Mouse (Mus musculus) hindbrain, embryonic 15.5 days (tissue): ENCODE results near the gene Cd320. TPM values are rescaled to one million over a fixed set of nuclear protein-coding genes. Genes with fewer than 3 reads are reported as not detected.
"Not testable (repeated sequence)": the region's sequence is repeated elsewhere in the genome, so short reads cannot be mapped to it uniquely, and the experiment has no call there.

Experiments used
- ATAC-seq: fragments of 200-750 bp; cut with Nextera tagmentation; 2 replicates; pipeline ENCODE4 v1.8.0; 2017; ENCODE audit warnings: low read depth, moderate number of reproducible peaks, moderate TSS enrichment; ENCODE audit not compliant: low FRiP score
- H3K27ac ChIP-seq: fragments of 300-500 bp; sonication (generic); replicated peaks from 2 replicates; pipeline ENCODE4 v1.5.1; 2015; ENCODE audit warnings: mild to moderate bottlenecking, inconsistent platforms
- H3K27me3 ChIP-seq: fragments of 300-500 bp; sonication (generic); 2 replicates; pipeline ENCODE4 v1.6.1; 2015; ENCODE audit warnings: control low read depth, inconsistent platforms
- H3K36me3 ChIP-seq: fragments of 300-500 bp; sonication (generic); 2 replicates; pipeline ENCODE4 v1.6.1; 2015; ENCODE audit warnings: control low read depth, inconsistent platforms
- H3K4me1 ChIP-seq: fragments of 300-500 bp; sonication (generic); replicated peaks from 2 replicates; pipeline ENCODE4 v1.6.1; 2015; ENCODE audit warnings: control low read depth, inconsistent platforms
- H3K4me2 ChIP-seq: fragments of 300-500 bp; sonication (generic); 2 replicates; pipeline ENCODE4 v1.6.1; 2015; ENCODE audit warnings: moderate library complexity, mild to moderate bottlenecking, inconsistent platforms
- H3K4me3 ChIP-seq: fragments of 300-500 bp; sonication (generic); 2 replicates; pipeline ENCODE4 v1.5.1; 2015; ENCODE audit warnings: mild to moderate bottlenecking, inconsistent platforms
- H3K9ac ChIP-seq: fragments of 300-500 bp; sonication (generic); 2 replicates; pipeline ENCODE4 v1.6.1; 2015; ENCODE audit warnings: inconsistent platforms
- H3K9me3 ChIP-seq: fragments of 300-500 bp; sonication (generic); 2 replicates; pipeline ENCODE4 v1.6.1; 2016; ENCODE audit warnings: control low read depth, inconsistent platforms
- WGBS: fragments of 180-500 bp; shearing (Covaris S2); methylation state at CpG from one replicate; pipeline ENCODE4 v1.1.7; 2015; 5-methylcytosine and 5-hydroxymethylcytosine counted together
- polyA plus RNA-seq: library from polyadenylated mRNA; unstranded; fragments of >200 nt; fragmentation: Nextera tagmentation; extraction: Ambion mirVana; gene quantifications from 2 replicates; pipeline ENCODE4 v1.2.1, GENCODE M21; 2015

The Cd320 gene
- polyA plus RNA-seq, 1 experiment from 2014 or later: 54.7 TPM

DNA sequence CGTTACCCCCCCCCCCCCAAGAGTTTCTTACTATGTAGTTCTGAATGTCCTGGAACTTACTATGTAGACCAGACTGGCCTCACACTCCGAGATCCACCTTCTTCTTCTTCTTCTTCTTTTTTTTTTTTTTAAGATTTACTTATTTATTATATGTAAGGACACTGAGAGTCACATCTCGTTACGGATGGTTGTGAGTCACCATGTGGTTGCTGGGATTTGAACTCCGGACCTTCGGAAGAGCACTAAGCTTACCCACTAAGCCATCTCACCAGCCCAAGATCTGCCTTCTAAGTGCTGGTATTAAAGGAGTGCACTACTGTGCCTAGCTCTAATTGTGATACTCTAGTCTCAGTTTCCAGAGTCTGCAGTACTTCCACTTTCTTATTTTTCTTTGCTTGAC, 27.5 kb upstream of the Cd320 start:
- no peak overlapping the region for H3K27ac ChIP-seq
- H3K4me3 ChIP-seq: no peak overlapping the region
- no peaks in the 10 kb centered on the region for H3K27me3 ChIP-seq
- ATAC-seq: no peak
- peaks cover 12% of the 10 kb centered on the region for H3K36me3 ChIP-seq
- no peak overlapping the region for H3K4me2 ChIP-seq
- 95% methylated on average over 5 of the region's 6 CpGs for WGBS
- no peak overlapping the region for H3K9ac ChIP-seq
- peaks cover 29% of the 10 kb centered on the region for H3K4me1 ChIP-seq
- no peaks in the 10 kb centered on the region for H3K9me3 ChIP-seq

DNA sequence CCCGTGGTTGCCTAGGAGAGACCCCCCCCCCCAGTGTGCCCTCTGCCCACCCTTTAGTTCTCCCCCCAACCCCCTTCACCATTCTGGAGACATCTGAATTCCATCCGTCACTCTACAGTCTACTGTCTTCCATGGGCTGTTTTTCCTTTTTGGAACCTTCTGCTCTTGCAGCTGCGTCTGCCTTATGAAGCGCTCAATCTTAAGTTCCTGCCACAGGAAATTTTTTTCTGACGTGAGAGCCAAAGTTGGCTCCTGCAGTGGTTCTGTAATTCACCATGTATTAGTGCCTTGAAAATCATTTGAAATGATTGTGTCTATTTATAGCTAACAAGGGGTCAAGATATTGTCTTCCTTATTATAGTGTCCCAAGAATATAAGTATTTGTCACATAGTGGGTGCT, 26.3 kb upstream of the Cd320 start:
- Histone ChIP-seq H3K36me3 (peaks cover 25% of the 10 kb centered on the region), H3K27me3 (no peaks in the 10 kb centered on the region), H3K27ac (peak overlapping the region; percentile 81; the same call in 1 of the 2 replicates), H3K4me1 (peaks cover 28% of the 10 kb centered on the region), H3K9me3 (no peaks in the 10 kb centered on the region), H3K4me3 (peak overlapping the region; percentile 41), H3K4me2 (peak overlapping the region; percentile 89), H3K9ac (no peak overlapping the region)
- WGBS: 58% methylated on average over 5 of the region's 5 CpGs
- no peak for ATAC-seq

DNA sequence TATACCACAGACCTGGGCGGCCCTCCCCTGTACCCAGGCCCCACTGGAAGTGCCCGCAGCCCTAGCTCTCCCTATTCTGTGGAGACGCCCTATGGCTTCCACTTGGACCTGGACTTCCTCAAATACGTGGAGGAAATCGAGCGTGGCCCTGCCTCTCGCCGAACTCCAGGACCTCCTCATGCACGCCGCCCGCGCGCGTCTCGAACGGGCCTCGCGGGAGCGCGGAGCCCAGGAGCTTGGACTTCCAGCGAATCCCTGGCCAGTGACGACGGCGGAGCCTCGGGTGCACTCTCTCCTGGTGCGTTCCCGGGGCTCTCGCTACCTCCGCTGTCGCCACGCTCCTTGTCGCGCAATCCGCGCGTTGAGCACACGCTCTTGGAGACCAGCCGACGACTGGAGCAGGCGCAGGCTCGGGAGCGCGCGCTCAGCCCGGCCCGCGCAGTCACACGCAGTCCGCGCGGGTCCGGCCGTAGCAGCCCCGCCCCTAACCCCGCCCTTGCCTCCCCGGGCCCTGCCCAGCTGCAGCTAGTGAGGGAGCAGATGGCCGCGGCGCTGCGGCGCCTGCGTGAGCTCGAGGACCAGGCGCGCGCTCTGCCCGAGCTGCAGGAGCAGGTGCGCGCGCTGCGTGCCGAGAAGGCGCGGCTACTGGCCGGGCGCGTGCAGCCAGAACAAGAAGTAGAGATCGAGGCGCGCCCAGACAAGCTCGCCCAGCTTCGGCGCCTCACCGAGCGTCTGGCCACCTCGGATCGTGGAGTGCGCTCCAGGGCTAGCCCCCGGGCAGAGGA, 25.5 kb upstream of the Cd320 start:
- ATAC-seq: peak; percentile 96
- H3K9ac ChIP-seq: peak overlapping the region; percentile 80
- under 1% methylated on average over 87 of the region's 89 CpGs for WGBS
- H3K27ac ChIP-seq: peak overlapping the region; percentile 81
- peak overlapping the region; percentile 41 for H3K4me3 ChIP-seq
- H3K27me3 ChIP-seq: no peaks in the 10 kb centered on the region
- no peaks in the 10 kb centered on the region for H3K9me3 ChIP-seq
- peak overlapping the region; percentile 89 for H3K4me2 ChIP-seq
- peaks cover 35% of the 10 kb centered on the region for H3K4me1 ChIP-seq
- peaks cover 32% of the 10 kb centered on the region for H3K36me3 ChIP-seq

DNA sequence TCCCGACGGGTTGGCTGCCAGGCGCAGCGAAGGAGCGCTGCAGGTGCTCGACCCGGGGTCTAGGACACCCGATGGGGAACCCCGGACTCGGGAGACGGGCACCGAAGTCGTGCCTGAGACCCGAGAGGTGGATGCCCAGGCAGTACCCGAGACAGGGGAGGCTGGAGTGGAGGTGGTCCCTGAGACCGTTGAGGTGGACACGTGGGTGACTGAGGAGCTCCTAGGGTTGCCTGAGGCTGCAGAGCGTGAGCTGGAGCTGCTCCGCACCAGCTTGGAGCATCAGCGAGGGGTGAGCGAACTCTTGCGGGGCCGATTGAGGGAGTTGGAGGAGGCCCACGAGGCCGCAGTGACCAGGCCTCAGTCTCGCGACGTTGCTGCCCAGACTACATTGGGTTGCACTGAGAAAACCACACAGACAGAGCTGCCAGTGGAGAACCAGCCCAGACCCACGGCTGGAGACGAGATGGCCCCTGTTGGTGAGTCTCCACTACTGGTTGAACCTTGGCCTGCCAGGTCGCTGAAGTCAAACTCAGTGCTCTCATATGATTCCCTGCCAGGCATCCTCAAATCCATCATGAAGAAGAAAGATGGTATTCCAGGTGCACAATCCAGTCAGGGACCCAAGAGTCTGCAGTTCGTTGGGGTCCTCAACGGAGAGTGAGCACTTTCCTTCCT, 24.8 kb upstream of the Cd320 start:
- 13% methylated on average over 33 of the region's 33 CpGs for WGBS
- H3K4me2 ChIP-seq: peak overlapping the region; percentile 89
- H3K36me3 ChIP-seq: peaks cover 37% of the 10 kb centered on the region
- peak overlapping the region; percentile 80 for H3K9ac ChIP-seq
- H3K9me3 ChIP-seq: no peaks in the 10 kb centered on the region
- H3K27ac ChIP-seq: peak overlapping the region; percentile 81
- H3K27me3 ChIP-seq: no peaks in the 10 kb centered on the region
- peak; percentile 60; the same call in 1 of the 2 replicates for ATAC-seq
- peak overlapping the region; percentile 41 for H3K4me3 ChIP-seq
- H3K4me1 ChIP-seq: peaks cover 42% of the 10 kb centered on the region

DNA sequence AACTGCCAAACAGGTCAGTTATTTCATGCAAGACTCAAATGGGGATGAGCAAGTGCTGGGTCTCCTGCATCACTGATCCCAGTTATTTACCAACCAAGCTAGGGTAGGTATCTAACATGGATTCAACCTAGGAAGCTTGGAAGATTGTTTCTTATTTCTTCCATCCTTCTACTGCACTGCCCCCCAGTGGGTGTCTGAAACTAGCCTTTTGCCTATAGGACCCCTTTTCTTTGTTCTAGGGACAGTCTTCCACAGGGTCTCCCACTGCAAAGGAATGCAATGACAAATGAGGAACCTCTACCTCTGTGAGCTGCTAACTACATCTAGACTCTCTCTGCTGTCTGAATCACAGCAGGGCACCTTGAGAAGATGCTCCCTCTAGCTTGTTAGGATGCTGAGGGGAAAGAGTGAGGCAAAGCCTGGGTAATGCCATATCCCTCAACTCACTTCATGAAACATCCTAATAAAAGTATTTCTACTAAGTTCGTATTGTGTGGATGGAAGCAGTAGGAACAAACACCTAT, 20.4 kb upstream of the Cd320 start:
- H3K4me2 ChIP-seq: peak overlapping the region; percentile 85
- no peaks in the 10 kb centered on the region for H3K9me3 ChIP-seq
- no peak overlapping the region for H3K9ac ChIP-seq
- no peaks in the 10 kb centered on the region for H3K27me3 ChIP-seq
- 82% methylated on average over 1 of the region's 1 CpGs for WGBS
- H3K27ac ChIP-seq: no peak overlapping the region
- no peak for ATAC-seq
- H3K36me3 ChIP-seq: peaks cover 37% of the 10 kb centered on the region
- H3K4me1 ChIP-seq: peaks cover 54% of the 10 kb centered on the region
- no peak overlapping the region; the same call in 1 of the 2 replicates for H3K4me3 ChIP-seq

DNA sequence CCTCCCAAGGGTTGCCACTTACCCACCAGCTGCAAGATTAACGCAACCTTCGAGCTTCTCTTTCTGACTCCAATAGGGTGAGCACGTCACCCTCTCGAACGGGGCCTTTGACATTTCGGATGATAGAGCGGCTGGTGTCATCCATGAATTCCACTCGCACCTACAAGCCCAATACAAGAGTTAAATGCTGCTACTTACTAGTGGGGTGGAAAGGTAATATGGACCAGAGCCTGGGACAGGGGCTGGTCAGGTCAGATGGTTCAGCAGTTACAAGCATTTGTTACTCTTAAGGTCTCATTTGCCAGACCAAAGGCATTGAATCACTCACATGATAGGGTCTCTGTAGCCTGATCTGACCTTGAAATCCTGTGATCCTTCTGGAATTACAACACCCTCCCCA, 19.7 kb upstream of the Cd320 start:
- ATAC-seq, H3K9me3 ChIP-seq, H3K27ac ChIP-seq, H3K27me3 ChIP-seq: not testable (repeated sequence)
- peak overlapping the region; percentile 85 for H3K4me2 ChIP-seq
- H3K36me3 ChIP-seq: peaks cover 37% of the 10 kb centered on the region
- H3K4me3 ChIP-seq: peak overlapping the region; percentile 83
- WGBS: 89% methylated on average over 8 of the region's 8 CpGs
- peaks cover 49% of the 10 kb centered on the region for H3K4me1 ChIP-seq
- H3K9ac ChIP-seq: peak overlapping the region; percentile 84

DNA sequence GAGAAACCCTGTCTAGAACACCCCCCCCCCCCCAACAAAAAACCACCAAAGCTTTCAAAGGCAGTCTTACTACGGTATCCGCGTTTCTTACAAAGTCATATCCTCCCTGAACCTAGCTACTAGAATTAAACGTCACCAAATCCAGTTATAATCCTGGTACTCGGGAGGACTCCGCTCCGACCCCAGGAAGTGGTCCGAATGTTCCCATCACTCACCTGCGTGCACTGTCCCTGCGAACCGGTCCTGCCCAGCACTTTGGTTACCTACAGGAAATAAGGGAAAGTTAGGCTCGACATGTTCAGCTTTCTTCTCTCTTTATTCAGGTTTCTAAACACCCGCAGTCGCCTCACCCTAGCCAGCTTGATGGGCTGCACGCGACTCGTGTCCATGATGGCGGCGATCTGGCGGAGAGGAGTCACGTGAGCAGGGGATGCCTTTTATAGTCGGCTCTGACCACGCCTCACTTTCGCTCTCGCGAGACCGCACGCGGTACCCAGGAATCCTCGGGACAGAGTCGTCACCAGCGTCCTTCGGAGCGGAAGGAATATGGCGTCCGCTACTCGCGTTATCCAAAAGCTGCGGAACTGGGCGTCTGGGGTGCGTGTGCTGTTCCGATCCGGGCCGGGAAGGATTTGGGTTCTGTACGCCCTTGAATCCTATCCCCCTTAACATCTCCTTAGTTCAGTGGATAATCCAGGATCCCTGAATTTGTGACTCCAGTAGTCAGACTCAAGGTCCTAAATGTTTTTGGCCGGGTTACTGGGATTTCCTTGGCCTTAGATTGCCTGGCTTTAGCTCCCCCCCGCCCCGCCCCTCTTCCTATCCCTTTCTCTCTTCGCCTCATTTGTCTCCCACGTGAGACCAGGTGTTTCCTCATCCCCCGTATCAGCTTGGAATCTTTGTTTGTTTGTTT, 18.6 kb upstream of the Cd320 start, which contains the start of the genes Rps28 and Ndufa7:
Rps28 (minus strand) TSS at position 479 of the 913 bp plus-strand sequence.
Ndufa7 (plus strand) TSS at position 489 of the 913 bp plus-strand sequence.
- WGBS: under 1% methylated on average over 51 of the region's 51 CpGs

DNA sequence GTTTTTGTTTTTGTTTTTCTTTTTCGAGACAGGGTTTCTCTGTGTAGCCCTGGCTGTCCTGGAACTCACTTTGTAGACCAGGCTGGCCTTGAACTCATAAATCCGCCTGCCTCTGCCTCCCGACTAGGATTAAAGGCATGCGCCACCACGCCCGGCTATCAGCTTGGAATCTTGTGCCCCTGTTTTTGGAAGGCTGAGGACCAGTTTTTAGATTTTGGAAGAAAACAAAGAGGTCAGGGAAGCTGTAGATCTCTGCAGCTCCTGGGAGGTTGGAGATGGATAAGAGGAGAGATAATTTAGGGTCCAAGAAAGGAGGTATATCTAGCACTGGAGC, 17.9 kb upstream of the Cd320 start:
- WGBS: 13% methylated on average over 6 of the region's 6 CpGs

More for the DNA sequence above, 18.6 kb upstream of the Cd320 start, which contains the start of the genes Rps28 and Ndufa7:
- H3K4me2 ChIP-seq: peak within 1 kb of the TSS; percentile 85
- no peaks in the 10 kb centered on the region for H3K9me3 ChIP-seq
- peak within 1 kb of the TSS; percentile 90 for H3K27ac ChIP-seq
- peak; percentile 93 for ATAC-seq
- H3K9ac ChIP-seq: peak within 1 kb of the TSS; percentile 84
- H3K27me3 ChIP-seq: no peaks in the 10 kb centered on the region
- H3K4me3 ChIP-seq: peak within 1 kb of the TSS; percentile 83
- H3K36me3 ChIP-seq: peaks cover 34% of the 10 kb centered on the region
- H3K4me1 ChIP-seq: peaks cover 40% of the 10 kb centered on the region

DNA sequence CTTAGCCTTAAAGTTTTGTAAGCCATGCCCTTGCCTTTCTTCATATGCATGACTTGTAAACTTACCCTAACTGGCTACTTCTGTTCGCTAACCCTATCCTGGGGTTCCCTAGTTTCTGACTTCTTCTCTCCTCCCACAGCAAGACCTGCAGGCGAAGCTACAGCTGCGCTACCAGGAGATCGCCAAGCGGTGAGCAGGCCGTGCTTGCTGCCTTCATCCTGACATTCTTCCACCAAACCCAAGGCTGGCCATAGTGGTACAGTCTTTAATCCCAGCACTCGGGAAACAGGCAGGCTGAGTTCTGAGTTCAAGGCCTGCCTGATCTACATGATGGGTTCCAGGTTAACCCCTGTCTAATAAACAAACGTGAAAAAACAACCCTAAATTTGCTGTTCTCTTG, 17.4 kb upstream of the Cd320 start:
- Histone ChIP-seq H3K4me2 (peak overlapping the region; percentile 77), H3K4me1 (peaks cover 40% of the 10 kb centered on the region), H3K36me3 (peaks cover 33% of the 10 kb centered on the region), H3K9me3 (no peaks in the 10 kb centered on the region), H3K27me3 (no peaks in the 10 kb centered on the region), H3K27ac (no peak overlapping the region; the same call in 1 of the 2 replicates), H3K9ac (peak overlapping the region; percentile 77), H3K4me3 (peak overlapping the region; percentile 83)
- ATAC-seq: no peak
- 88% methylated on average over 8 of the region's 8 CpGs for WGBS

More for the DNA sequence above, 17.9 kb upstream of the Cd320 start:
- Histone ChIP-seq H3K4me2 (peak overlapping the region; percentile 77), H3K4me1 (peaks cover 40% of the 10 kb centered on the region), H3K27ac (peak overlapping the region; percentile 90), H3K36me3 (peaks cover 33% of the 10 kb centered on the region), H3K4me3 (peak overlapping the region; percentile 83), H3K9ac (peak overlapping the region; percentile 77)
- not testable (repeated sequence) for ATAC-seq, H3K9me3 ChIP-seq, H3K27me3 ChIP-seq

DNA sequence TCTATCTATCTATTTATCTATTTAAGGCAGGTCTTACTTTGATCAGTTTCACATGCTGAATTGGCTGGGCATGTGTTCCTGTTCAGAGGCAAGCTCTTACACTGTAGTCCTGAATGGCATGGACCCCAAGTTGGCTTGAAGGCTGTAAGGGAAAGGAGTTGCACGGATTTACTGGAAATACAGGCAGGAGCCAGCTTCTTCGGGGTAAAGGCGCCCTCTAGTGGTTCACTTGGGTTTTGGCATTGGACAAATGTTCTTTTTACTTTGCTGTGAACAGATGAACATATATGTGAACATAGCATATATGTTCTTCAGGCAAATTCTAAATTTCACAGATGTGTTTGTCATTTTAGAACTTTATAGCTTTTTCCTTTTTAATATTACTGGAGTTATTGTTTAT, 16.0 kb upstream of the Cd320 start:
- H3K9me3 ChIP-seq: no peaks in the 10 kb centered on the region
- no peak overlapping the region for H3K27ac ChIP-seq
- H3K4me1 ChIP-seq: peaks cover 30% of the 10 kb centered on the region
- peaks cover 28% of the 10 kb centered on the region for H3K36me3 ChIP-seq
- H3K9ac ChIP-seq: no peak overlapping the region
- no peak for ATAC-seq
- no peak overlapping the region for H3K4me3 ChIP-seq
- WGBS: 0% methylated on average over 3 of the region's 3 CpGs
- no peak overlapping the region for H3K4me2 ChIP-seq
- H3K27me3 ChIP-seq: no peaks in the 10 kb centered on the region

DNA sequence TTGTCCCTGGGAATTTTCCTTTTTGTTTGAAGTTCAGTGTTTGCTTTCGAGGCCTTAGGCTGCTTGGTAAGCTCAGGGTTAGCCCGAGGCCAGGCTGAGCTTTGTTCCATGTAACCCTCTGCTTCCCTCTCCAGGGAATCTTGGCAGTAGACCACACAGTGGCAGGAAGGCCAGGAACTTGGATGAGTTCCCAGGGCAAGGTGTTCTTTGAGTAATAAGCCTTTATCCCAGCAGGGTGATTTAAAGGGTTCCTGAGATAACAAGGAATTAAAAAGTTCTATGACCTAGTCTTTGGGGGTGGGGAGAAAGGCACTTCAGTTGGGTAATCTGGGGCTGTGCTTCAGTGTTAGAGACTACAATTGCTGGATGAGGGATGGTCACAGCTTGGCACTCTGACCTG, 14.0 kb upstream of the Cd320 start:
- 53% methylated on average over 2 of the region's 2 CpGs for WGBS
- no peaks in the 10 kb centered on the region for H3K27me3 ChIP-seq
- no peak overlapping the region for H3K27ac ChIP-seq
- peaks cover 35% of the 10 kb centered on the region for H3K36me3 ChIP-seq
- H3K4me3 ChIP-seq: no peak overlapping the region
- no peak for ATAC-seq
- H3K9ac ChIP-seq: no peak overlapping the region
- H3K4me1 ChIP-seq: peaks cover 11% of the 10 kb centered on the region
- H3K4me2 ChIP-seq: no peak overlapping the region
- no peaks in the 10 kb centered on the region for H3K9me3 ChIP-seq
